Mouse (Mus musculus): ENCODE results near the gene Plet1. TPM values are rescaled to one million over a fixed set of nuclear protein-coding genes. Genes with fewer than 3 reads are reported as not detected.

Gene Plet1
- polyA plus RNA-seq (2012; fragmentation: generic; extraction: Trizol), result 7.9 TPM

DNA sequence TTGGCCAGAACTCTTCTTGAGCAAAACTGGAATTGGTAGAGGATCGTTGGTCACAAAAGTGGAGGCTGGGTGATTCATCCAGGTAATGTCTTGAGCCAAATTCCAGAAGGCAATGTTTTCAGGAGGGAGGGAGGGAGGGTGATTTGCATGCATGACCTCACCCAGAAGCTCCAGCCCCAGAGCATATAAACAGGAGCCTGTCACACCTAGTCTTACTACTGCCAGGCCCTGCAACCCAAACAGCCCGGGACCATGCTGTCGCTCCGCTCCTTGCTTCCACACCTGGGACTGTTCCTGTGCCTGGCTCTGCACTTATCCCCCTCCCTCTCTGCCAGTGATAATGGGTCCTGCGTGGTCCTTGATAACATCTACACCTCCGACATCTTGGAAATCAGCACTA lies at the start of gene Plet1:
Plet1 (plus strand) TSS at position 215 of the 400 bp plus-strand sequence.
- H3K36me3 ChIP-seq (ENCODE audit: control insufficient read depth, insufficient read depth), result no peaks in the 10 kb centered on the region
- no peak for TF ChIP-seq POLR2A (IDR thresholded peaks at IDR 0.05; ENCODE audit: insufficient read length, low read depth)

GRCm38 (mm10) chr9:50449048-50449447 lies 45.3 kb upstream of the Plet1 start:
- H3K27me3 ChIP-seq (ENCODE audit: control insufficient read depth, insufficient read depth, insufficient read length), result no peaks in the 10 kb centered on the region
- TF ChIP-seq TCF3 (IDR thresholded peaks at IDR 0.05; ENCODE audit: insufficient read length, low read depth) (no peak), MAX (IDR thresholded peaks at IDR 0.05; ENCODE audit: low read depth) (no peak), TCF12 (IDR thresholded peaks at IDR 0.05; ENCODE audit: insufficient read depth, poor library complexity, severe bottlenecking) (no peak), E2F4 (IDR thresholded peaks at IDR 0.05; ENCODE audit: insufficient read depth) (no peak), CEBPB (IDR thresholded peaks at IDR 0.05; ENCODE audit: insufficient read depth, poor library complexity, severe bottlenecking) (no peak), USF1 (IDR thresholded peaks at IDR 0.05; ENCODE audit: low read depth) (no peak), MYOG (IDR thresholded peaks at IDR 0.05; ENCODE audit: control insufficient read depth in 1 of 3, insufficient read depth in 1 of 3, insufficient read length in 2 of 3, low read depth in 2 of 3) (no peak), MYOD1 (IDR thresholded peaks at IDR 0.05; ENCODE audit: control insufficient read depth in 1 of 3, insufficient read length in 2 of 3, low read depth in 2 of 3) (no peak), POLR2A (IDR thresholded peaks at IDR 0.05; ENCODE audit: insufficient read length, low read depth) (no peak), REST (IDR thresholded peaks at IDR 0.05; ENCODE audit: insufficient read depth, insufficient read length) (no peak), POLR2AphosphoS2 (IDR thresholded peaks at IDR 0.05; ENCODE audit: insufficient read length, low read depth) (no peak), SRF (IDR thresholded peaks at IDR 0.05; ENCODE audit: control insufficient read depth, insufficient read length, low read depth) (no peak)
- no peaks in the 10 kb centered on the region for H3K79me2 ChIP-seq (ENCODE audit: control insufficient read depth, insufficient read depth)
- no peak overlapping the region for H3ac ChIP-seq (ENCODE audit: control insufficient read depth, insufficient read length)
- H3K4me2 ChIP-seq (ENCODE audit: low read depth), result no peak overlapping the region
- H3K4me3 ChIP-seq, result no peak overlapping the region
- no peaks in the 10 kb centered on the region for H3K36me3 ChIP-seq (ENCODE audit: control insufficient read depth, insufficient read depth)

More for the DNA sequence above, at the start of gene Plet1:
- H3K4me3 ChIP-seq, result no peak within 1 kb of the TSS
- H3K27me3 ChIP-seq (ENCODE audit: control insufficient read depth, insufficient read depth, insufficient read length), result no peaks in the 10 kb centered on the region
- H3ac ChIP-seq (ENCODE audit: control insufficient read depth, insufficient read length), result no peak within 1 kb of the TSS
- H3K79me2 ChIP-seq (ENCODE audit: control insufficient read depth, insufficient read depth), result no peaks in the 10 kb centered on the region
- H3K4me2 ChIP-seq (ENCODE audit: low read depth), result no peak within 1 kb of the TSS

DNA sequence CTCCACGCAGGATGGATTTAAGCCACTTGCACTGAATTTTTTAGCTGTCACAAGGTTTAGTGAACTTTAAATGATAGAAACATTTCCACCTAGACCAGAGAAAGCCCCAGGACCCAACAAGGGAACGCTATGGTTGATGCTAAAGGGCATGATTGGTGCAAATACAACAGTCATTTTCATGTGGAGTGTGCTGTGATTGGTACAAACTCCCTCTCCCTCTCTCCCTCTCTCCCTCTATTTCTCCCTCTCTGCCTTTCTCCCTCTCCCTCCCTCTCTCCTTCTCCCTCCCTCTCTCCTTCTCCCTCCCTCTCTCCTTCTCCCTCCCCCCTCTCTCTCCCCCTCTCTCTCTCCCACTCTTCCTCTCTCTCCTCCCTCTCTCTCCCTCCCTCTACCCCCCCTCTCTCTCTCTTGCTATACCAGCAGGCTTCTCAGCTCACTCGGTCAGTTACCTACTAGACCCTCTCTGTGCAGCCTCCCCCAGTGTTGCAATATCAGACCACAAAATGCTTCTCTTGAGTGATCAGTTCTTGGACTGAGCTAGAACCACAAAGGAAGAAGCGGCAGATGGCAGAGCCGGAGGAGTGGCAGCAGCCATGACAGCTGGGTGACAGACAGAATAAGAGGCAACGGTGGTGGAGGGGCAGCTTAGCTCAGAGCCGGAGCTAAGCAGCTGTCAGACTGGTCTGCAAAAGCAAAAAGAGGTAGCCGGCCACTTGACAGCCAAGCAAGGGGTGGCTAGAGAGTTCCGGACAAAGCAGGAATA lies 42.7 kb upstream of the Plet1 start:
- Histone ChIP-seq H3K4me3 (peak overlapping the region; percentile 7), H3ac (ENCODE audit: control insufficient read depth, insufficient read length) (no peak overlapping the region), H3K36me3 (ENCODE audit: control insufficient read depth, insufficient read depth) (no peaks in the 10 kb centered on the region), H3K79me2 (ENCODE audit: control insufficient read depth, insufficient read depth) (no peaks in the 10 kb centered on the region), H3K4me2 (ENCODE audit: low read depth) (peak overlapping the region; percentile 88), H3K27me3 (ENCODE audit: control insufficient read depth, insufficient read depth, insufficient read length) (no peaks in the 10 kb centered on the region)
- TF ChIP-seq POLR2A (IDR thresholded peaks at IDR 0.05; ENCODE audit: insufficient read length, low read depth) (no peak), CEBPB (IDR thresholded peaks at IDR 0.05; ENCODE audit: insufficient read depth, poor library complexity, severe bottlenecking) (peak; percentile 81), MYOD1 (IDR thresholded peaks at IDR 0.05; ENCODE audit: control insufficient read depth in 1 of 3, insufficient read length in 2 of 3, low read depth in 2 of 3) (peak; percentile 87 to 95 (median 95)), REST (IDR thresholded peaks at IDR 0.05; ENCODE audit: insufficient read depth, insufficient read length) (no peak), TCF12 (IDR thresholded peaks at IDR 0.05; ENCODE audit: insufficient read depth, poor library complexity, severe bottlenecking) (peak; percentile 73), TCF3 (IDR thresholded peaks at IDR 0.05; ENCODE audit: insufficient read length, low read depth) (peak; percentile 82), MYOG (IDR thresholded peaks at IDR 0.05; ENCODE audit: control insufficient read depth in 1 of 3, insufficient read depth in 1 of 3, insufficient read length in 2 of 3, low read depth in 2 of 3) (peak; percentile 96 to 98 (median 97))

DNA sequence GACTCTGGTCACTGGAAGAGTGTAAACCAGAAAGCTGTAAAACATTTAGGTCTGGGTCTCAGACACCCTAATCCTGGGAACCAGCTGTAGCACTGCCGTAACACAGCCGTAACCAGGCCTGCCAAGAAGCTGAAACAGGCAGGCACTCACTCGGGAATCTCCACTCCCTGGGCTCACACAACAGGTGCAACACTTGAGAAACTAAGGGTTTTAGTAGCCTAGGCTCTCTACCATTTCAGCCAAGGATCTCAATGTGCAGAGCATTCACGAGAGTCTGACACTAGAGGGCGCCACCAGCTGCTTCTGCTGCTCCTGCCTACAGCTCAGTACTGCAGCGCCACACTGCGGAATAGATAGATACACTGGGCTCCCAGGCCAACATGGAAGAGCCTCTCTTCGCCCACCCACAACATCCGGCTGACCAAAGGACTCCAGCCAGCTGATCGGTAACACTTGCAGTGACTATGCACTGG lies 42.0 kb upstream of the Plet1 start:
- Histone ChIP-seq H3K36me3 (ENCODE audit: control insufficient read depth, insufficient read depth) (no peaks in the 10 kb centered on the region), H3K4me2 (ENCODE audit: low read depth) (peak overlapping the region; percentile 88), H3K79me2 (ENCODE audit: control insufficient read depth, insufficient read depth) (no peaks in the 10 kb centered on the region), H3ac (ENCODE audit: control insufficient read depth, insufficient read length) (no peak overlapping the region), H3K4me3 (peak overlapping the region; percentile 7), H3K27me3 (ENCODE audit: control insufficient read depth, insufficient read depth, insufficient read length) (no peaks in the 10 kb centered on the region)
- peak; percentile 41 for TF ChIP-seq TCF12 (IDR thresholded peaks at IDR 0.05; ENCODE audit: insufficient read depth, poor library complexity, severe bottlenecking)
- peak; percentile 31 for TF ChIP-seq TCF3 (IDR thresholded peaks at IDR 0.05; ENCODE audit: insufficient read length, low read depth)
- TF ChIP-seq CEBPB (IDR thresholded peaks at IDR 0.05; ENCODE audit: insufficient read depth, poor library complexity, severe bottlenecking), result no peak
- TF ChIP-seq MAX (IDR thresholded peaks at IDR 0.05; ENCODE audit: low read depth), result no peak
- TF ChIP-seq POLR2AphosphoS2 (IDR thresholded peaks at IDR 0.05; ENCODE audit: insufficient read length, low read depth), result no peak
- peak; percentile 83 to 90 (median 89) for TF ChIP-seq MYOD1 (IDR thresholded peaks at IDR 0.05; ENCODE audit: control insufficient read depth in 1 of 3, insufficient read length in 2 of 3, low read depth in 2 of 3)
- no peak for TF ChIP-seq POLR2A (IDR thresholded peaks at IDR 0.05; ENCODE audit: insufficient read length, low read depth)
- no peak for TF ChIP-seq REST (IDR thresholded peaks at IDR 0.05; ENCODE audit: insufficient read depth, insufficient read length)
- TF ChIP-seq SRF (IDR thresholded peaks at IDR 0.05; ENCODE audit: control insufficient read depth, insufficient read length, low read depth), result no peak
- TF ChIP-seq MYOG (IDR thresholded peaks at IDR 0.05; ENCODE audit: control insufficient read depth in 1 of 3, insufficient read depth in 1 of 3, insufficient read length in 2 of 3, low read depth in 2 of 3), result peak; percentile 54 to 78 (median 68)
- no peak for TF ChIP-seq USF1 (IDR thresholded peaks at IDR 0.05; ENCODE audit: low read depth)
- no peak for TF ChIP-seq E2F4 (IDR thresholded peaks at IDR 0.05; ENCODE audit: insufficient read depth)

DNA sequence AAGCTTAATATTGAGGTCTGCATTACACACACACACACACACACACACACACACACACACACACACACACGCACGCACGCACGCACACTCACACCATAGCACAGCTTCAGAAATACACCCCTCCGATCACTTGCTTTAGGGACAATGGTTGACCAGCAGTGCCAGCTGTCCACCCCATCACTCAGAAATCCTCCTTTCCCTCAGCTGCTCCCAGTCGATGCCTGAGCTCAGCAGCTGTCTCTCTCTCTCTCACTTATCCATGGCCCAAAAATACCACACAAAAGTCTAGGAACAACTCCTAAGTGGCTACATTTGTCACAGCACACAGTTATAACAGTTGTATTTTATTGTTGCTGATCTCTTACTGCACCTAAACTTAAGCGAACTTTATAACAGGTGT lies 36.7 kb upstream of the Plet1 start:
- Histone ChIP-seq H3K27me3 (ENCODE audit: control insufficient read depth, insufficient read depth, insufficient read length) (no peaks in the 10 kb centered on the region), H3K4me3 (no peak overlapping the region), H3K36me3 (ENCODE audit: control insufficient read depth, insufficient read depth) (no peaks in the 10 kb centered on the region), H3K79me2 (ENCODE audit: control insufficient read depth, insufficient read depth) (no peaks in the 10 kb centered on the region), H3K4me2 (ENCODE audit: low read depth) (peak overlapping the region; percentile 61), H3ac (ENCODE audit: control insufficient read depth, insufficient read length) (no peak overlapping the region)
- TF ChIP-seq MAX (IDR thresholded peaks at IDR 0.05; ENCODE audit: low read depth) (no peak), TCF3 (IDR thresholded peaks at IDR 0.05; ENCODE audit: insufficient read length, low read depth) (peak; percentile 94), SRF (IDR thresholded peaks at IDR 0.05; ENCODE audit: control insufficient read depth, insufficient read length, low read depth) (no peak), MYOG (IDR thresholded peaks at IDR 0.05; ENCODE audit: control insufficient read depth in 1 of 3, insufficient read depth in 1 of 3, insufficient read length in 2 of 3, low read depth in 2 of 3) (peak; percentile 91 to 100 (median 99)), MYOD1 (IDR thresholded peaks at IDR 0.05; ENCODE audit: control insufficient read depth in 1 of 3, insufficient read length in 2 of 3, low read depth in 2 of 3) (peak; percentile 99 to 100 (median 99)), POLR2AphosphoS2 (IDR thresholded peaks at IDR 0.05; ENCODE audit: insufficient read length, low read depth) (no peak), USF1 (IDR thresholded peaks at IDR 0.05; ENCODE audit: low read depth) (no peak), CEBPB (IDR thresholded peaks at IDR 0.05; ENCODE audit: insufficient read depth, poor library complexity, severe bottlenecking) (no peak), TCF12 (IDR thresholded peaks at IDR 0.05; ENCODE audit: insufficient read depth, poor library complexity, severe bottlenecking) (peak; percentile 99)

All from myocyte (in vitro differentiated cells).